Mouse (Mus musculus) megakaryocyte, embryonic 14.5 days (primary cell): ENCODE measurements at regions not wholly inside any gene's neighbourhood (a gene's known extent, or its start where the extent isn't known, plus 50 kb on each side); places are given as distances from the start of the nearest gene placed in this dataset.

Experiments used
- FLI1 ChIP-seq: IDR thresholded peaks from 2 replicates; pipeline ENCODE4 v1.6.1; 2012; ENCODE audit warnings: low read length, inconsistent platforms, mixed read lengths
- GATA1 ChIP-seq: IDR thresholded peaks from 3 replicates; pipeline ENCODE4 v1.6.1; 2012; ENCODE audit warnings: mixed read lengths, low read length, inconsistent platforms, borderline replicate concordance

GRCm38 (mm10) chr1:14490026-14490425 is 1603.1 kb downstream of the 4930444P10Rik start:
- TF ChIP-seq GATA1 (no peak), FLI1 (no peak)
